Mouse (Mus musculus): Measurements from ENCODE around the gene Elovl6.

The Elovl6 gene

GRCm38 (mm10) chr3:129532180-129532864 lies at the start of gene Elovl6:
Elovl6 (plus strand) TSS chr3:129532355.
- no peak for DNase-seq (ENCODE audit: low read depth, low spot score)

DNA sequence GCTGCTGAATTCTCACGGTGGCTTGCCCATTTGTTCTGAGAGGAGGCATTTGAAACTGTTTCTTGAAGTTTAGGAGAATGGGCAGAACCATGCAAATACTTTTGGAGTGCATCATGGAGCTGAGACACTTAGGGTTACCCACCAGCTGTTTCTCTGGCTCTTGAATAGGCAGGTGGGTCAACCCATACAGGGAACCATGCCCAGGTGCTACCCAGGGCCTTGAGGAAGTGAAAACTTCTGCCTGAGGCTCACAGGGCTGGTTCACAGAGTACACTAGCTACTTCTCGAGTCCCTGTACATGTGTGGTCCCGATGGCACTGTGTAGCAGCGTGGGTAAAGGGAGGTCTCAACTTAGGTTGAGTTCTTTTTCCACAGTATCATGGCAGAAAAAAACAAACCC lies 43.4 kb upstream of the Elovl6 start:
- DNase-seq (ENCODE audit: low read depth, low spot score) = no peak

GRCm38 (mm10) chr3:129494123-129494522 lies 38.0 kb upstream of the Elovl6 start:
- no peak for DNase-seq (ENCODE audit: low read depth, low spot score)

DNA sequence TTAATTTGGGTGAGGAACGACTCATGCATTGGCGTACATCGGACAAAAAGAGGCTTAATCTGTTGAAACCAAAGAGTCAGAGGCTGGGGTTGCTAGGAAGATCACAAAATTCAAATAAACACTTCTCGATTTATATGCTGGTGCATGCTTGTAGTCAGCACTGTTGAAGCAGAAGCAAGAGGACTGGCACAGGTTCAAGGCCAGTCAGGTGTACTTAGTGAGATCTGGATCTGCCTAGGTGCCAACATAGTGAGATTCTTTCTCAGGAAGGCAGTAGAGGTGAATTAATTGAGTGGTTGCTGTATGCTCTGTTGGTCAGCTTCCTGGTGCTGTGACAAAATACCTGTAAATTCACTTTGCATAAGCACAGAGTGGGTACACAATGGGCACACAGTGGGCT lies 37.4 kb upstream of the Elovl6 start:
- DNase-seq (ENCODE audit: low read depth, low spot score) = no peak

DNA sequence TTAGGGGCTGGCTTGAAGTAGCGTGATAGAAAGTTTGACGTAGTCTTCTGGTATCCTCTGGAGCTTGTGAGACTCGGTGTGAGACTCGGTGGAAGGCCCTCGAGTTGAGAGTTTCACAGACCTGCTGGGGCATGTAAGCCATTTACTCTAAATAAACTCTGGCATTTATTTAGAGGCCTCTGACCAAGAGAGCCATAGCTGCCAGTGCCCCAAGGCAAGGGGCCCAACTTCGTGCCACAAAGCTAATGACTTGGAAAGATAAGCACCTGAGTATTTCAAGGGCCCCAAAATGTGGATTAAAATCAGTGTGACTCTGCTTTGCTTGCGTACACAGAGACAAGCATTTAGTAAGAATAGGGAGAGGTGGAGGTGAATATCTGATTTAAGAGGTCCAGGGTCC lies 28.4 kb upstream of the Elovl6 start:
- no peak for DNase-seq (ENCODE audit: low read depth, low spot score)

DNA sequence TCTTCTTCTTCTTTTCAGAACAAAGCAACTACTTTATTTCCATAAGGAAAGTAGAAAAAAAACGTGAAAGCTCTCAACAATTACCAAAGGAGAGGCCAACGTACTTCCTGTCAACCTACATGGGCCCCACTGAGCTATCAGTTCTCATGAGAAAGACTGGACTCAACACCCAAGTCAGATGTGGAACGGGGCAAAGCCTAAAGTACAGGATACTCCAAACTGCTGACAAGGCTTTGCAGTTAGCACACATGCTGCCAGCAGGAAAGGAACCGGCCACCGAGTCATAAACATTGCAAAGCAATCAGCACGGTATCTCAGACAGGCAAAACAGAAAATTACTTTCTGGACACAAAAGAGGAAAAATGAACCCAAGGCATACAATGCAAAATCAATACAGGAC lies 27.2 kb upstream of the Elovl6 start:
- DNase-seq (ENCODE audit: low read depth, low spot score) = no peak

DNA sequence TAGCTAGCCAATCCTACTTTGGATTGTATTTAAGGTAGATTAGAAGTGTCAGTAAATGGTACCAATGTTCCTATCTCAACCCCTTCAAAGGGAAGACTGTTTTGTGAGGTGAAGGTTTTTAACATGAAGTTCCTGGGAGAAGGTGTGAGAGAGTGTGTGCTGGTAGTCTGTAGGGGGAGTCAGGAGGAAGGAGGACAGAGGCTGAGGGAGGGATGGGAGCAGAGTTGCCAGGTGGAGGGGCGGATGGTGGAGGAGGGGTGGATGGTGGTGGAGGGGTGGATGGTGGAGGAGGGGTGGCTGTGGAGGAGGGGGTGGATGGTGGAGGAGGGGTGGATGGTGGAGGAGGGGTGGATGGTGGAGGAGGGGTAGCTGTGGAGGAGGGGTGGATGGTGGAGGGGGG lies 24.4 kb upstream of the Elovl6 start:
- no peak for DNase-seq (ENCODE audit: low read depth, low spot score)

DNA sequence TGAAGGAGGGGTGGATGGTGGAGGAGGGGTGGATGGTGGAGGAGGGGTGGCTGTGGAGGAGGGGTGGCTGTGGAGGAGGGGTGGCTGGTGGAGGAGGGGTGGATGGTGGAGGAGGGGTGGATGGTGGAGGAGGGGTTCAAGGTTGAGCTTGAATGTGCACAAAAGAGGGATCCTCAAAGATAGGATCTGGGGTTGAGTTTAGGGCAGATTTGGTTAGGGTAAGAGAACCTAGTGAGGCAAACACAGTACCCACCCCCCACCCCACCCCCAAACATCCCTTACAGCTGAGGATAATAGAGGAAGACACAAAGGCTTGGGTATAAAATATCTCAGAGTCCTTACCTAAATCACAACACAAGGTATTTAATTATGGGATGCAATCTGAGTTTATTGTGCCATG lies 23.6 kb upstream of the Elovl6 start:
- DNase-seq (ENCODE audit: low read depth, low spot score) = no peak

- DNase-seq (ENCODE audit: low read depth, low spot score) = no peak
Measured at GRCm38 (mm10) chr3:129509725-129510124, 22.4 kb upstream of the Elovl6 start.

- no peak for DNase-seq (ENCODE audit: low read depth, low spot score)
Measured at GRCm38 (mm10) chr3:129515863-129516436, 16.2 kb upstream of the Elovl6 start.

DNA sequence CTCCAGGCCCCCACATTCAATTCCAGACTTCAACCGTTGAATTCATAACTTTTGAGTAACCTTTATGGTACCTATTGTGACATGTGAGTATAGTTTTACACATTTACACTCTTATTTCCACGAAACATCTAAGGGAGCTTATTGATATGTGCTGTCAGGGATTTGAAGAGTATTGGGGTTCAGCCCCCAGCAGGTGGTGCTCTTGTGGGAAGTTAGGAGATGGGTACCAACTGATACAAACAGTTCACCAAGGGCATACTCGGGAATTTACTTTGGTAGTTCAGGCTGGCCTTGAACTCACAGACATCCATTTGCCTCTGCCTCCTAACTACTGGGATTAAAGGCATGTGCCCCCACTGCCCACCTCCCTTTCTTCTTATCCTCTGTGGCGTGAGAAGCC lies 11.7 kb upstream of the Elovl6 start:
- DNase-seq (ENCODE audit: low read depth, low spot score) = no peak

- no peak for DNase-seq (ENCODE audit: low read depth, low spot score)
Measured at GRCm38 (mm10) chr3:129523456-129524143, 8.6 kb upstream of the Elovl6 start.

DNA sequence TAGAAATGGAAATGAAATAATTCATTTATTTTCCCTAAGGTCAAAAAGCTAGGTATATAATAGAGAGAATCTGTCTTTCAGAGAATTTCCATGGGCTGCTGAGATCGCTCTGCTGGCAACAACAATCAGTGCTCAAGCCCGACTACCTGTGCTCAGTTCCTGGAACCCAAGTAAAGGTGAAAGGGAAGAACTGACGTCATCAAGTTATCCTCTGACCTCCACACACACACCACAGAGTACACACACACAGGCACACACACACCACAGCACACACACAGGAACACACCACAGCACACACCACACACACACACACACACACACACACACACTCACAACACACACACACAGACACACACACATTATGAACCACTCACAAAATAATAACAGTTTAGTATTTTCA lies 5.1 kb upstream of the Elovl6 start:
- DNase-seq (ENCODE audit: low read depth, low spot score) = no peak

GRCm38 (mm10) chr3:129529311-129529710 lies 2.8 kb upstream of the Elovl6 start:
- DNase-seq (ENCODE audit: low read depth, low spot score) = no peak

DNA sequence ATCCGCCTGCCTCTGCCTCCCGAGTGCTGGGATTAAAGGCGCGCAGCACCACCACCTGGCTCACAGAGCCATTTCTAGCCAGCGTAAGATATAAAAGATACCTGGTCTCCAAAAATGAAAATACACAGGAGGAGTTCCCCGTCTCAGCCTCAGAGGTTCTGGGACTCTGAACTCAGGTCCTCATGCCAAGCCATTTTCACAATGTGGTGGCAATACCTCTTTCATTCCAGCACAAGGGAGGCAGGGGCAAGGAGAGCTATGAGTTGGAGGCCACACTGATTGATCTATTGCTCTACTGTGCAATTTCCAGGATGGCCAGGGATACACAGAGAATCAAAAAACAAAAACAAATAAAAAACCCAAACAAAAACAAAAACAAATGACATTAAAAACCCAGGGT lies 1.7 kb upstream of the Elovl6 start:
- DNase-seq (ENCODE audit: low read depth, low spot score) = no peak

DNA sequence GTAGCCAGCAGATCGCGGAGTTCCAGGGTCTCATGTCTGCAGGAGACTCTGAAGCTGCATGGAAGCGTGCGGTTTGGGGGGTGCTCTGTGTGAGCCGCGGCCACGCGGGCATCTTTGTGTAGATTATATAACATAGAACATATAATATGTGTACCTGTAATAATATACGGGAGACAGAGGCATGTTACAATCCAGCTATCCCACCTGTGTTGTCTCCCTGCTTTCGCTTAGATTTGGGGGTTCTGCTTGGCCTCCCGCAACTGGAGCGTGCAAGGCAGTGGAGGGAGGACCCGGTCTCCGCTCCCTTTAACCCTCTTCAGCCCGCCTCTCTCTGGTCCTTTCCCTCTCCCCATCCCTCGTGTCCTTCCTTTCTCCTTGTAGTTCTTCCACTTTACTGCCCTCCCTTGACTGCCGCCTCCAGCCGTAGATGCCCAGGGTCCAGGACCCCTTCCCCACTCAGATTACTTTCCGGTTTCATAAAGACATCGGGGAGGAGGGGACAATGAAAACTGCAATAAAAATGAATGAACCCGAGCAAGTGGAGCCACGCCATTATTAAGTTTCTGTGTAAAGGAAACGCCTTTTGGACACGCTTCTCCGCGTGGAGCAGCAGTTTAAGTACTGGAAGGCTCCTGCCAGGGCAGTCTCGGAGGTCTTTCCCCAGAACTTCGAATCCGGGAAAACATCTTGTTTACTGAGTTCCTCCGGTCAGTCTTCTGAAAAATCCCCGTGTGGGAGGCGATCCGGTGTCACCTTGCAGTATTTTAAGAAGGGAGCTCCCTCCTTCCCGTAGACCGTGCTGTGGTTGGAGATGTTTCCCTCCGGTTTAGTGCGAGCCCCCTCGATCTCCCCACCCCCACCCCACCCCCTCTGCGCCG lies 949 bp downstream of the Elovl6 start:
- no peak for DNase-seq (ENCODE audit: low read depth, low spot score)

DNA sequence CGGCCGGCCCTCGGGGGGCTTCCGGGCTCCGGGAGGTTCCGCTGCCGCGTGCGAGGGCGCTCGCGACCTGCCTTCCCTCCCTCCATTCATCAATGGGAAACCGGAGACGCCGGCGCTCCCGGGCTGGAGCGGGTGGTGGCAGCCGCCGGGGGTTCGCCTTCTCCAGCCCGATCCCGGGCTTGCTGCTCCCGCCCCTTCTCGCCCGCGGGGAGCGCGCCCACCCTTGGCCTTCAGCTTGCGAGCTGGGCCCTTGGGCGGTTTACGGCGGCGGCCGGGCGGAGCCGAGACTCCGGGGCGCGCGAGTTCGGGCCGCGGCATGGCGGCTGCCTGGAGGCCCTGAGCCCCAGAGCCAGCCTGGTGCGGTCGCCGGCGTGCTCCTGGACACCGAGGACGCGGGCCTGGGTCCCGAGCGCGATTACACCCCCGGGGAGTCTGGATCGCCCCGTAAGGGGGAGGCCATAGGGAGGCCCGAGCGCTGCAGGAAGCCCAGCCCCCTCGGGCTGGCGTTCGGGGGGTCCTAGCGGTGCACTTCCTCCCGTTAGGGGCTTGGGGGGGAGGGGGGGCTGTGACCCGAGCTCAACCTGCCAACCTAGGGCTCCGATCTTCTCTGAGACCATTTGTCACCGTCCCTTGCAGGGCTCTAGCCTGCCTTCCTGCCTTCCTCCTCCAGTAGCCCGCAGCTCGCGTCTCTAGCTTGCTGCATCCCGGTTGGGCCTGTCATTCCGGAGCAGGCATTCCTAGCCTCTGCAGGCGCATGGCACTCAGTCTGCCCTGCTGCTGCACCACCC lies 1.8 kb downstream of the Elovl6 start:
- DNase-seq (ENCODE audit: low read depth, low spot score) = no peak

- no peak for DNase-seq (ENCODE audit: low read depth, low spot score)
Measured at GRCm38 (mm10) chr3:129535444-129535843, 3.3 kb downstream of the Elovl6 start.

DNA sequence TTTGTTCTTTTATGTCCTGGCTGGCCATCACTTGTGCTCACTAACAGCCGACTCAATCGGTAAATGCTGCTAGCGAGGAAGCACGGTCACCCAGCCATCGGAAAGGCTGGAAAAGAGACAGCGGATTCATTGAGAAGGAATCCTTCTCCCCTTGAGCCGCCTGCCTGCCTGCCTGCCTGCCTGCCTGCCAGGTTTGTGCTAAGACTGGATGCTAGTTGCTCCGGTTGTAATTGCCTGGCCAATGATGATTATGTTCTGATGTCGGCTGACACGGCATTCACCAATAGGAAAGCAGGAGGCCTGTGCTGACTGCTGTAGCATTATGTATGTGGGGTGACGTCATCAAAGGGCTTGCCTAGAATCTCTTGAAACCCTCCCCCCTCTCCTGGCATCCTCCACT lies 4.0 kb downstream of the Elovl6 start:
- DNase-seq (ENCODE audit: low read depth, low spot score) = peak; percentile 86

DNA sequence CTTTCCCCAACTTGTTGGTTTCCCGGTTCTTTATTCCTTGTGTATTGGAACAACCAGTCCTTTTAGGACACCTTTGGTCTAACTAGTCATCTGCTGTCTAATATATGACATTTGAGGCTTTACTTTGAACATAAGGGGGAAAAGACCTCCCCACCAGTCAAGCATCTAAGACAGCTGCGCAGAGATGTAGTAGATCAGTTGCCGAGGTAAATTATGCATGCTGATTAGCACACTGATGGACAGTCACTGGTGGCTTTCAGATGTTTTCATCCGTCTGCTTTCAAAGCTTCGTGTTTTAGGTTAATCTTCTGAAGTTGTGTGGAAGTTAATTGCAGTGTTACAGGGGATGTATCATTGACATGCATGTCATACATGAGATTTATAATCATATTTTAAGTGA lies 5.8 kb downstream of the Elovl6 start:
- DNase-seq (ENCODE audit: low read depth, low spot score) = no peak

DNA sequence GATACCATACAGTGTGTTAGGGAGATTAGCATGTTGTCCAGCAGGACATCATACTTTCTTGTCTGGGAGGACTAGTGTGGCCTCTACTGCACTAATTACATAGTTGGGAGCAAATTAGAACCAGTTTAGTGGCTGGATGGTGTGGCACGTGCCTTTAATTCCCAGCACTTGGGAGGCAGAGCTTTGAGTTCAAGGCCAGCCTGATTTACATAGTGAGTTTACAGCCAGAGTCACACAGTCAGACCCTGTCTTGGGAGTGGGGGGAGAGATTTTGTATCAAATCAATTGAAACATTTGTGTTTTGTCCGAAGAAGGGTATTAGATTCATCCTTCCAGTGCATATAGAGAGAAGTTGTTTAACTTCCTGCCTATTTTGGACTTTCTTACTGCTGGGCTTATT lies 8.7 kb downstream of the Elovl6 start:
- no peak for DNase-seq (ENCODE audit: low read depth, low spot score)

Measured in retina, adult 2 months (tissue).